Mouse (Mus musculus) thymus, adult 18-20 months (tissue): Measurements from ENCODE around the gene Ndufb3.
"Not testable (repeated sequence)": the region's sequence is repeated elsewhere in the genome, so short reads cannot be mapped to it uniquely, and the experiment has no call there.

Source experiments
- DNase-seq, 2 experiments: peaks; one replicate each; pipeline ENCODE4 v3.0.0; 2022; ENCODE audit warnings: mixed read lengths in 2 of 2

Gene Ndufb3

DNA sequence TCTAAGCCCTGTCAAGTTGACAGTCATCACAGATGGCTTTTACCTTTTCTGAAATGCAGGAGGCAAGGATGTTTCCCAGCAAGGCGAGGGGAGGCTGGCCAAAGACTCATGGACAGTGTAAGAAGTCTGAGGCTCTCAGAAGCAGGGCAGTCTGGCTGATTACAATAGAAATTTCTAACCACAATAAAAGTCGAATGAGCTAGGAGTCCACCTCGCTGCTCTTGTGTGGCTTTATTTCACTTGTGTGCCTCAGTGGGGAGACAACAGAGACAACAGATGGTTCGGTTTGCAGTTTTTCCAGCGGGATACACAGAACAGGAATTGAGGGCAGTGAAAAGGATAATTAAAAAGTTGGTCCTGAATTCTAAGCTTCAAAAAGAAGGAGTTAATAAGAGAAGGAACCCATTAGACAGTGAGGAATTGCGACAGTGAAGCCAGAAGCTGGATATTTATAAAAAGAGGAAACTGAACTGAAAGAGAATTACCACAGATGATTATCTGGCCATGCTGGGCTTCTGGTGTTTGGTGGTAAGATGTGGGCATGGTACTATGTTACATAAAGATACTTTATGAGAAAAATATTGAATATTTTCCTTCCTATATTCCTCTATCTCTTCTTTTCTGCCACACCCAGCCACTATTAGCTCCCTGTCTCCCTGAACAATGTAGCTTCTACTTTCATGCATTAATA is 31.9 kb downstream of the Ndufb3 start:
- no peak for DNase-seq

DNA sequence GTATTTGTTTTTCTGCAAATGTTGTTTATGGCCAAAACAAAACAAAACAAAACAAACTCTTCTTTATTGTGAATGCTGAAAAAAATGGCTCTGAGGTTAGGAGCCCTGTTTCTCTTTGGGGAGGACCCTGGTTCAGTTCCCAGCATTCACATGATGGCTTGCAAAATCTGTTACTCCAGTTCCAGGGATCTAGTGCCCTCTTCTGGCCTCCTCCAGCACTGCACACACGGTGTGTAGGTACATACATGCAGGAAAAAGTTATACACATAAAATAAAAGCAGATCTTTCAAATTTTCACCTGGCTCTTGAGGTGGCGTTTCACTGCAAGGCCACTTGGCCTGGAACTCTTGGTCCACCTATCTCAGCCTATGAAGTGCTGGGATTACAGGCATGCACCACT is 32.6 kb downstream of the Ndufb3 start:
- DNase-seq = no peak

DNA sequence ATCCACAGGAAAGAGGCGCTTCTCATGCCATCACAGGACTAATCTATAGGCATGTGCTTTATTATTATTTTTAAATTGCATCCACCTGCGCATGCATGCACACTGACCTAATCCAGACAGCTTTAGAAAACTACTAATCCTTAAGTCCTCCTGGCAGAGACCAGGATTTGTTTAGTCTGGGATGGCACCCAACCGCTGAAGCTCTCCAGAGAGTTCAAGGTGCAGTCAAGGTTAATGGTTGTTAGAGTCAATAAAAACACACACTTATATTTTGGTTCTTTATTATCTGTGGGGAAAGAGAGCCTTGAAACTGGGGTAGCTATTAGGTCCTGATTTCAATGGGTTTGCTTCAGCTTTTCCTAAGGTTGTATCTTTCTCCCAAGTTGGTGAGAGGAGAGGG is 35.1 kb downstream of the Ndufb3 start:
- no peak for DNase-seq

DNA sequence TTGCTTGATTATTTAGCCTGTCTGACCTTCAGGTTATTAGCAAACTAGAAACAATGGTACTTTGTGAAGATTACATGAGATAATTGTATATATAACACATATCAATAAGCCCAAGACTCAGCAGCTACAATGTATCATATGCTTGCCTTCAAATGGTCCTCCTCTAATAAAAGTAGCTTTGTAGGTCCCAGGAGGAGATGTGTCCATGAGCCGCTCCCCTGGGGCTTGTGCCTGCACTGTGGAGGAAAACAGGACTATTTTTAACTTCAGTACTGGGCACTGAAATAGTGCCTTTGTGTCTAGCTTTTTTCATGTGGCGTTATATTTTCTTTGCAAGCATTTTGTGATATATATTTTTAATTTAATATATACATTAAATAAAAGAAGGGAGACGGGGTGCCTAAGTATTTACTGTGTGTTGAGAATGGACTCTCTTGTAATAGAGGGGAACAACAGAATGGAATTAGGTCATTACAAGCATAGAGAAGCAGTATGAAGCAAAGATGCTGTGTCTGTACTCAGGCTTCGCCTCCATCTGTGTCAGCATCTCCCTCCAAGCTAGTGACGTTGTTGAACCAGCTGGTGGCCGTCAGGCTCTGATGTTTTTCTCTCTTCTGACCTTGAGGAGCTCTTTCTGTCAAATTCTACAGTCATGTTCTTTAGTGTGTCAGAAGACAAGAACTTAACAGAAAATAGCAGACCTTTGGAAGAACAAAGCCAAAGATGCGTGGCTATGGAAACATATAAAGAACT is 36.0 kb downstream of the Ndufb3 start:
- no peak for DNase-seq

DNA sequence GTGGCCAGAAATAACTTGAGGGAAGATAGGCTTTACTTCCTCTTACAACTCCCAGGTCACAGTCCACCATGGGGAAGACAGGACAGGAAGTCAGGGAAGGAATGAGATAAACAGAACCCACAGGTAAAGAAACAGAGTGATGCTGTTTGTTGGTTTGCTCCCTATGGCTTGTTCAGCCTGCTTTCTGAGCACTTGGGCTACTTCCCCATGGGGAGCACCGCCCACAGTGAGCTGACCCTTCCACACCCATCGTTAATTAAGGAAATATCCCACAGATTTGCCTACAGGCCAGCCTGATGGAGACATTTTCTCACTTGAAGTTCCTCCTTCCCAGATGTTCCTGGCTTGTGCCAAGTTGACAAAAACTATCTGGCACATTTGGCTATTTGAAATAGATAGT is 42.7 kb downstream of the Ndufb3 start:
- DNase-seq = not testable (repeated sequence)
